Mouse (Mus musculus) spleen, adult 2 months (tissue): ENCODE data around the gene Tmem92. TPM values are rescaled to one million over a fixed set of nuclear protein-coding genes. Genes with fewer than 3 reads are reported as not detected.

Experiments
- DNase-seq, 2 experiments: peaks; one replicate each; pipeline versions ENCODE4 v3.0.0 to v3.0.0-alpha.2; 2012 to 2021; ENCODE audit warnings: low spot score in 2 of 2, low read depth in 1 of 2
- H3K27ac ChIP-seq: fragments of 200-500 bp; 2 replicates; pipeline ENCODE4 v1.5.1; 2012; ENCODE audit warnings: low read length, inconsistent platforms; ENCODE audit not compliant: insufficient read depth
- H3K27me3 ChIP-seq: fragments of 200-500 bp; 2 replicates; pipeline ENCODE4 v1.6.1; 2012; ENCODE audit warnings: mild to moderate bottlenecking, moderate library complexity, low read length, inconsistent platforms; ENCODE audit not compliant: control insufficient read depth, insufficient read depth
- H3K36me3 ChIP-seq: fragments of 200-500 bp; 2 replicates; pipeline ENCODE4 v1.6.1; 2012; ENCODE audit warnings: mild to moderate bottlenecking, low read length, inconsistent platforms; ENCODE audit not compliant: control insufficient read depth, insufficient read depth
- H3K4me1 ChIP-seq: fragments of 200-500 bp; 2 replicates; pipeline ENCODE4 v1.6.1; 2011; ENCODE audit warnings: inconsistent platforms; ENCODE audit not compliant: control insufficient read depth, insufficient read depth, insufficient read length
- H3K4me3 ChIP-seq: fragments of 200-500 bp; 2 replicates; pipeline ENCODE4 v1.5.1; 2011; ENCODE audit warnings: mild to moderate bottlenecking, inconsistent platforms; ENCODE audit not compliant: insufficient read depth, insufficient read length; ENCODE audit errors: extremely low read depth
- CTCF ChIP-seq: fragments of 200-500 bp; IDR thresholded peaks from 2 replicates; pipeline ENCODE4 v1.5.1; 2011; ENCODE audit warnings: mild to moderate bottlenecking, inconsistent platforms; ENCODE audit not compliant: insufficient read depth, insufficient read length, insufficient replicate concordance; ENCODE audit errors: extremely low read depth
- POLR2A ChIP-seq: fragments of 200-500 bp; IDR thresholded peaks from 2 replicates; pipeline ENCODE4 v1.6.1; 2011; ENCODE audit warnings: low read depth, low read length, inconsistent platforms
- WGBS: fragments of 180-500 bp; shearing (Covaris S2); methylation state at CpG from one replicate; pipeline ENCODE4 v1.1.7; 2018; 5-methylcytosine and 5-hydroxymethylcytosine counted together
- polyA plus RNA-seq: library from polyadenylated mRNA; depleted of rRNA; stranded (reverse); fragments of >200 nt; gene quantifications from 2 replicates; pipeline ENCODE4 v1.2.3, GENCODE M21; 2012; rRNA removed

Gene Tmem92
- polyA plus RNA-seq, 1 experiment = not detected

DNA sequence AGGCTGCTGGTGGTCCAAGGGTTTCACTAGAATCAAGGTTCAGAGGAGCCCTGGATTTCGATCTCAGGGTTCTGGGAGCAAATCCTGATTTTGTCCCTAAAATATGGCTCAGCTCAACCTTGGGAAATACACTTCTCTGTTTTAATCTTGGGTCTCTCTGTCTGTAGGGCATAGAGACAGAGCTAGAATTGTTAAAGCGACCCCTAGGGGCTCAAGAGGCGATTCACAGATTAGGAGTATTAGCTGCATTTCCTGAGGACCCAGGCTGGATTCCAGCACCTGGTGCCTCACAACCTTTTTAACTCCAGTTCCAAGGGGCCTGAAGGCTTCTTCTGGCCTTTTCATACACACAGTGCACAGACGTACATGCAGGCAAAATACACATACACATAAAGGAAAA is 52.9 kb downstream of the Tmem92 start:
- Histone ChIP-seq H3K27me3 (no peaks in the 10 kb centered on the region), H3K36me3 (no peaks in the 10 kb centered on the region), H3K4me1 (no peaks in the 10 kb centered on the region), H3K27ac (no peak overlapping the region), H3K4me3 (no peak overlapping the region)
- WGBS = 48% methylated on average over 4 of the region's 4 CpGs
- no peak for DNase-seq
- TF ChIP-seq POLR2A (no peak), CTCF (no peak)

DNA sequence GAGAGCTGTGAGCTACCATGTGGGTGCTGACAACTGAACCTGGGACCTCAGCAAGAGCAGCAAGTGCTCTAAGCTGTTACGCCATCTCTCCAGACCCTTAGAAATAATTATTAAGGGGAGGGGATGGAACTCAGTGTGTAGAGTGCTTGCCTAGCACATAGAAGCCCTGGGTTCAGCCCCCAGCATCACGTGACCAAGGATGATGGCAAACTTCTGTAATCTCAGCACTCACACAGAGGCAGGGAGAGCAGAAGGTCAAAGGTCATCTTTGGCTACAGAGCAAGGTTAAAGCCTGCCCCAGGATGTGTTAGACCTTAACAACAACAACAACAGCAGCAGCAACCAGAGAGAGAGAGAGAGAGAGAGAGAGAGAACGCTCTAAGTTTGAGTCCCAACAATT is 54.0 kb downstream of the Tmem92 start:
- H3K27ac ChIP-seq = no peak overlapping the region
- no peak for TF ChIP-seq POLR2A
- TF ChIP-seq CTCF = no peak
- WGBS = 83% methylated on average over 3 of the region's 3 CpGs
- H3K36me3 ChIP-seq = no peaks in the 10 kb centered on the region
- no peaks in the 10 kb centered on the region for H3K4me1 ChIP-seq
- no peaks in the 10 kb centered on the region for H3K27me3 ChIP-seq
- H3K4me3 ChIP-seq = no peak overlapping the region
- DNase-seq = no peak

DNA sequence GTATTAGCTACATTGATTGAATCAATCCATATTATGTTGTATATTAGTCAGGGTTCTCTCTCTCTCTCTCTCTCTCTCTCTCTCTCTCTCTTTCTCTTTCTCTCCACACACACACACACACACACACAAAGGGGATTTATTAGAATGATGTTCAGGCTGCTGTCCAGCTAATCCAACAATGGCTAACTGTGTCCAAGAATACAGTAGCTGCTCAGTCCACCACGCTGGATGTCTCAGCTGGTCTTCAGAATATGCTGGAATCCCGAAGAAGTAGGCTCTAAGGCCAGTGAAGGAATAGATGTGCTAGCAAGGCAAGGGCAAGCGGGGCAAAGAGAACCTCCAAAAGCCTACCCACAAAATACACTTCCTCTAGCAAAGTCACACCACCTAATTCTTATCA is 55.2 kb downstream of the Tmem92 start:
- WGBS = 81% methylated on average over 3 of the region's 3 CpGs
- Histone ChIP-seq H3K36me3 (no peaks in the 10 kb centered on the region), H3K27ac (no peak overlapping the region), H3K27me3 (no peaks in the 10 kb centered on the region), H3K4me1 (no peaks in the 10 kb centered on the region), H3K4me3 (no peak overlapping the region)
- TF ChIP-seq POLR2A (no peak), CTCF (no peak)
- no peak for DNase-seq

Other genes starting within 250 kb of the Tmem92 start
- 5.7 and 7.1 TPM in 2 replicates for gene Rsad1, start 233.4 kb downstream of the Tmem92 start, polyA plus RNA-seq
- gene Chad, start 217.7 kb downstream of the Tmem92 start, polyA plus RNA-seq = 0.11 and 0.20 TPM in 2 replicates
- 33.6 and 37.1 TPM in 2 replicates for gene Acsf2, start 180.8 kb downstream of the Tmem92 start, polyA plus RNA-seq
- gene Lrrc59, start 152.9 kb downstream of the Tmem92 start, polyA plus RNA-seq = 29.3 and 31.4 TPM in 2 replicates
- gene Mrpl27, start 128.9 kb downstream of the Tmem92 start, polyA plus RNA-seq = 11.9 and 14.2 TPM in 2 replicates
- 1.8 and 2.3 TPM in 2 replicates for gene Eme1, start 128.7 kb downstream of the Tmem92 start, polyA plus RNA-seq
- 25.7 and 34.0 TPM in 2 replicates for gene Xylt2, start 105.2 kb downstream of the Tmem92 start, polyA plus RNA-seq
- not detected in 2 replicates for gene Gm11541, start 78.2 kb downstream of the Tmem92 start, polyA plus RNA-seq
- gene Cdc34b, start 40.9 kb downstream of the Tmem92 start, polyA plus RNA-seq = not detected in 2 replicates
- 24.2 and 24.7 TPM in 2 replicates for gene Col1a1, start 153.5 kb upstream of the Tmem92 start, polyA plus RNA-seq
- gene Hils1, start 184.9 kb upstream of the Tmem92 start, polyA plus RNA-seq = not detected in 2 replicates
- gene Sgca, start 193.6 kb upstream of the Tmem92 start, polyA plus RNA-seq = 0.85 and 1.5 TPM in 2 replicates
- gene Ppp1r9b, start 208.3 kb upstream of the Tmem92 start, polyA plus RNA-seq = 51.9 and 54.5 TPM in 2 replicates
- gene Samd14, start 227.2 kb upstream of the Tmem92 start, polyA plus RNA-seq = 19.3 and 23.7 TPM in 2 replicates